Mouse (Mus musculus): ENCODE data around the gene Olfr642. TPM values are rescaled to one million over a fixed set of nuclear protein-coding genes. Genes with fewer than 3 reads are reported as not detected.

Olfr642 gene
- polyA plus RNA-seq, 1 experiment: not detected

DNA sequence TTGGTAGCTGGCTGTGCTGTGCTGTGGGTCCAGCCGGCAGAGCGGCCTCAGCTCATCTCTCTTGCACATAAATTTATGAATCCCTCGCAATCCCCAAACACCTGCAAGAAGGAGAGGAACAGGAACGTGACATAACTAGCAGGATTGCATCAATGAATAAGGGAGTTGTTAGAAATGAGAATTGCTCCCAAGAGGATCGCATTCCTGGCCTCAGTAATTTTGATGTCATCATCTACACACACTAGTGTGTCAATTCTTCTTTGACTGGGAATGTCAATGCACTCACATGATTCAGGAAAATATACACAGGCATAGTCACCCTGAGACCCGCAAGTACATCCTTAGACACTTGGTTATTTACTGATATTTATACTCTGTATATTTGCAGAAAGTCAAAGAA lies 27.0 kb downstream of the Olfr642 start, which contains the start of gene Olfr640:
Olfr640 (minus strand) TSS at position 101 of the 400 bp plus-strand sequence.
- Histone ChIP-seq H3K4me3 (ENCODE audit: control insufficient read depth, low read depth, low read length) (no peak within 1 kb of the TSS), H3K27ac (ENCODE audit: control insufficient read depth, insufficient read depth, low read depth, low read length) (no peak within 1 kb of the TSS), H3K36me3 (ENCODE audit: control insufficient read depth, insufficient read depth, low read length) (no peaks in the 10 kb centered on the region), H3K27me3 (ENCODE audit: control insufficient read depth, insufficient read depth, low read length) (no peaks in the 10 kb centered on the region), H3K4me1 (ENCODE audit: control insufficient read depth, insufficient read depth, low read length) (no peaks in the 10 kb centered on the region)
- TF ChIP-seq CTCF (IDR thresholded peaks at IDR 0.05; ENCODE audit: control insufficient read depth, insufficient read depth, insufficient replicate concordance, low read depth, low read length) (no peak), POLR2A (IDR thresholded peaks at IDR 0.05; ENCODE audit: control insufficient read depth, low read depth, low read length) (no peak)

DNA sequence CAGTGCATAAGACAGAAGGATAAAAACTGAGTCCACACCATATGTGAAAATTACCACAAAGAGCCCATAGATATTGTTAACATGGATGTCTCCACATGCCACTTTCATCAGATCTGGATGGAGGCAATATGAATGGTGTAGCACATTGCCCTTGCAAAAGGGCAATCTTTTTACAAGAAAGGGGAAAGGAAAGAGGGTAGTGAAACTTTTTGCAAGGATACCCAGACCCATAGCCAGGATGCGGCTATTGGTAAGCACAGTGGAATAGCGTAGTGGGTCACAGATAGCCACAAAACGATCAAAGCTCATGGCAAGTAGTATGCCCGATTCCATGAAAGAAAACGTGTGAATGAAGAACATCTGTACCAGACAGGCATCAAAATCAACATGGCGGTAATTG lies 30.8 kb downstream of the Olfr642 start:
- Histone ChIP-seq H3K27ac (ENCODE audit: control insufficient read depth, insufficient read depth, low read depth, low read length) (no peak overlapping the region), H3K4me3 (ENCODE audit: control insufficient read depth, low read depth, low read length) (no peak overlapping the region), H3K36me3 (ENCODE audit: control insufficient read depth, insufficient read depth, low read length) (no peaks in the 10 kb centered on the region), H3K27me3 (ENCODE audit: control insufficient read depth, insufficient read depth, low read length) (no peaks in the 10 kb centered on the region), H3K4me1 (ENCODE audit: control insufficient read depth, insufficient read depth, low read length) (no peaks in the 10 kb centered on the region)
- no peak for TF ChIP-seq CTCF (IDR thresholded peaks at IDR 0.05; ENCODE audit: control insufficient read depth, insufficient read depth, insufficient replicate concordance, low read depth, low read length)
- TF ChIP-seq POLR2A (IDR thresholded peaks at IDR 0.05; ENCODE audit: control insufficient read depth, low read depth, low read length): no peak

DNA sequence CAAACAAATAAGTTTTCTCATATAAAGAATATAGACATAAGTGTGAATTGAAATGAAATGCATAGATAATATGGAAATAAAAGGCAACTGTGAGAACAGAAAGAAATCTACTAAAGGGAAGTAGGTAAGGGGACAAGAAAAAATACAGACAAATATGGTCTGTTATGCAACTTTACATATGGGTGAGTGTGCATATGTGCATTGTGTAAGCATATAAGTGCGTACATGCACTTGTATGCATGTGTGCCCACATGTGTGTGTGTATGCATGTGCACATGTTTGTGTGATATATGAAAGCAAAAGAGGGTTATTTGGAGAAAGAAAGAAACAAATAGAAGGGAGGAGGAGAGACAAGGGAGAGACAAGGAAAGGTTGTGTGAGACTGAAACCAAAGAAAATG lies 33.5 kb downstream of the Olfr642 start:
- no peaks in the 10 kb centered on the region for H3K4me1 ChIP-seq (ENCODE audit: control insufficient read depth, insufficient read depth, low read length)

DNA sequence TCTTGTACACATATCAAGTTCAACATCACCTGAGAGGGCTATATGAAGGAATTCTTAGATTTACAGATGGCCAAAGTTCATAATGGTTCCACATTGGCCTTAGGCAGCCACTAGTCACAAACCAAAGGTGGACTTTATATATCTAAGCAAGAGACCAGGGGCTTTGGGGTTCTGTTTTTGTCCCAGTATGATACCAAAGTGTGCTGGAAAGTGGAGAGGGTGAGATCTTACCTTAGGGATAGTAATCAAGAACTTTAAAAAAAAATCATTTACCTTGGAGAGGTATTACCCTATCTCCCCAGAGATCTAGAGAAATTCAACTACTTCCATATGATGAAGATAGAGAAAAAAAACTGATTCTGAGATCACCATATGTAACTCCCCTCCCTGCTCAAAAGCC lies 35.3 kb downstream of the Olfr642 start, which contains the start of gene Olfr639:
Olfr639 (minus strand) TSS at position 101 of the 400 bp plus-strand sequence.
- no peak within 1 kb of the TSS for H3K4me3 ChIP-seq (ENCODE audit: control insufficient read depth, low read depth, low read length)
- H3K36me3 ChIP-seq (ENCODE audit: control insufficient read depth, insufficient read depth, low read length): no peaks in the 10 kb centered on the region
- TF ChIP-seq CTCF (IDR thresholded peaks at IDR 0.05; ENCODE audit: control insufficient read depth, insufficient read depth, insufficient replicate concordance, low read depth, low read length) (no peak), POLR2A (IDR thresholded peaks at IDR 0.05; ENCODE audit: control insufficient read depth, low read depth, low read length) (no peak)
- H3K4me1 ChIP-seq (ENCODE audit: control insufficient read depth, insufficient read depth, low read length): no peaks in the 10 kb centered on the region
- H3K27me3 ChIP-seq (ENCODE audit: control insufficient read depth, insufficient read depth, low read length): no peaks in the 10 kb centered on the region
- H3K27ac ChIP-seq (ENCODE audit: control insufficient read depth, insufficient read depth, low read depth, low read length): no peak within 1 kb of the TSS

More for the DNA sequence above, 33.5 kb downstream of the Olfr642 start:
- no peak for TF ChIP-seq CTCF (IDR thresholded peaks at IDR 0.05; ENCODE audit: control insufficient read depth, insufficient read depth, insufficient replicate concordance, low read depth, low read length)
- TF ChIP-seq POLR2A (IDR thresholded peaks at IDR 0.05; ENCODE audit: control insufficient read depth, low read depth, low read length): no peak
- Histone ChIP-seq H3K4me3 (ENCODE audit: control insufficient read depth, low read depth, low read length) (no peak overlapping the region), H3K27me3 (ENCODE audit: control insufficient read depth, insufficient read depth, low read length) (no peaks in the 10 kb centered on the region), H3K36me3 (ENCODE audit: control insufficient read depth, insufficient read depth, low read length) (no peaks in the 10 kb centered on the region), H3K27ac (ENCODE audit: control insufficient read depth, insufficient read depth, low read depth, low read length) (no peak overlapping the region)

DNA sequence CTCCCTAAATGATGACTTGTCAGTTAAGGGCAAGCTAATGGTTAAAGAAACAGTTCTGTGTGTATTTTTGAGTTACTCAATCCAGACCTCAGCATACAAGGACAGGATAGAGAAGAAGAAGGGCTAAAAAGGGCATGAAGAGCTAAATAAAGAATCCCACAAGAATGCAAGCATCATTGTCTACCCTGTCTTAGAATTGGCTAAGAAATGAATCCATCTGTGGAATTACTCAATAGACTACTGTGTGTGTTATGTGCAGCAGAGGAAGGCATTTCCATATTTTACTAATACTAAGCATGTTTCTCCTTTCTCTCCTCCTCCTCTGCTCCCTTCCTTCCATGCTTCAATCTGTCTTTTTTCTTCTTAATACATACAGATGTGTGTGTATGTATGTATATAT lies 53.3 kb downstream of the Olfr642 start:
- Histone ChIP-seq H3K27me3 (ENCODE audit: control insufficient read depth, insufficient read depth, low read length) (no peaks in the 10 kb centered on the region), H3K4me1 (ENCODE audit: control insufficient read depth, insufficient read depth, low read length) (no peaks in the 10 kb centered on the region), H3K36me3 (ENCODE audit: control insufficient read depth, insufficient read depth, low read length) (no peaks in the 10 kb centered on the region), H3K4me3 (ENCODE audit: control insufficient read depth, low read depth, low read length) (no peak overlapping the region), H3K27ac (ENCODE audit: control insufficient read depth, insufficient read depth, low read depth, low read length) (no peak overlapping the region)
- TF ChIP-seq CTCF (IDR thresholded peaks at IDR 0.05; ENCODE audit: control insufficient read depth, insufficient read depth, insufficient replicate concordance, low read depth, low read length): no peak
- no peak for TF ChIP-seq POLR2A (IDR thresholded peaks at IDR 0.05; ENCODE audit: control insufficient read depth, low read depth, low read length)

DNA sequence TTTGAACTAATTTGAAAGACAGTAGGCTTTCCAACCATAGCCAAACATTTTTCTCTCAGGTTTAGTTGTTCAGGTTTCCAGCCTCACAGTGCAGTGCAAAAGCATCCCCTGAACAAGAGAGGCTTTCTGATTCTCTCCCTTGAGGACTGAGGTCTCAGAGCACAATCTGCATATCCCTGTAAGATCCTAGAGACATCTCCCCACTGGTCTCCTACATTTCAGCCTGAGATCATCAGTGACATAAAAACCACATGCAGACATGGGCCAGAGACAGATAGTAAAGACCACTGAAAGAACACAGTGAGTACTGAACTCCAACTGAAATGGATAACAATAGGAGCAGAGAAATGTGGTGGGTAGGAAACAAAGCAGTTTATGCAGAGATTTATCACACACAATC lies 54.0 kb downstream of the Olfr642 start, which contains the start of gene Olfr638:
Olfr638 (plus strand) TSS at position 301 of the 400 bp plus-strand sequence.
- Histone ChIP-seq H3K4me1 (ENCODE audit: control insufficient read depth, insufficient read depth, low read length) (no peaks in the 10 kb centered on the region), H3K27ac (ENCODE audit: control insufficient read depth, insufficient read depth, low read depth, low read length) (no peak within 1 kb of the TSS), H3K36me3 (ENCODE audit: control insufficient read depth, insufficient read depth, low read length) (no peaks in the 10 kb centered on the region), H3K27me3 (ENCODE audit: control insufficient read depth, insufficient read depth, low read length) (no peaks in the 10 kb centered on the region), H3K4me3 (ENCODE audit: control insufficient read depth, low read depth, low read length) (no peak within 1 kb of the TSS)
- no peak for TF ChIP-seq CTCF (IDR thresholded peaks at IDR 0.05; ENCODE audit: control insufficient read depth, insufficient read depth, insufficient replicate concordance, low read depth, low read length)
- TF ChIP-seq POLR2A (IDR thresholded peaks at IDR 0.05; ENCODE audit: control insufficient read depth, low read depth, low read length): no peak

Other genes starting within 250 kb of the Olfr642 start
- gene Hbb-bt, start 238.7 kb downstream of the Olfr642 start, polyA plus RNA-seq (2012; rRNA removed): 8.1 and 11.1 TPM in 2 replicates
- gene Hbb-bs, start 224.6 kb downstream of the Olfr642 start, polyA plus RNA-seq (2012; rRNA removed): 78.9 and 88.8 TPM in 2 replicates
- not detected in 2 replicates for gene Hbb-bh2, start 212.1 kb downstream of the Olfr642 start, polyA plus RNA-seq (2012; rRNA removed)
- not detected in 2 replicates for gene Hbb-bh1, start 209.5 kb downstream of the Olfr642 start, polyA plus RNA-seq (2012; rRNA removed)
- gene Hbb-y, start 199.4 kb downstream of the Olfr642 start, polyA plus RNA-seq (2012; rRNA removed): 0.19 and 0.26 TPM in 2 replicates
- not detected in 2 replicates for gene Olfr66, start 166.4 kb downstream of the Olfr642 start, polyA plus RNA-seq (2012; rRNA removed)
- gene Olfr64, start 158.2 kb downstream of the Olfr642 start, polyA plus RNA-seq (2012; rRNA removed): not detected in 2 replicates
- gene Olfr65, start 149.2 kb downstream of the Olfr642 start, polyA plus RNA-seq (2012; rRNA removed): not detected in 2 replicates
- not detected in 2 replicates for gene Olfr631, start 123.8 kb downstream of the Olfr642 start, polyA plus RNA-seq (2012; rRNA removed)
- not detected in 2 replicates for gene Olfr632, start 118.3 kb downstream of the Olfr642 start, polyA plus RNA-seq (2012; rRNA removed)
- not detected in 2 replicates for gene Olfr633, start 108.2 kb downstream of the Olfr642 start, polyA plus RNA-seq (2012; rRNA removed)
- not detected in 2 replicates for gene Olfr635, start 81.5 kb downstream of the Olfr642 start, polyA plus RNA-seq (2012; rRNA removed)
- gene Olfr638, start 53.9 kb downstream of the Olfr642 start, polyA plus RNA-seq (2012; rRNA removed): not detected in 2 replicates
- not detected in 2 replicates for gene Olfr639, start 35.4 kb downstream of the Olfr642 start, polyA plus RNA-seq (2012; rRNA removed)
- gene Olfr640, start 27.1 kb downstream of the Olfr642 start, polyA plus RNA-seq (2012; rRNA removed): 0.07 TPM in 1 of 2 replicates, not detected in the other
- gene Olfr641, start 17.2 kb downstream of the Olfr642 start, polyA plus RNA-seq (2012; rRNA removed): 0.15 TPM in 1 of 2 replicates, not detected in the other
- gene 4930516K23Rik, start 8.8 kb upstream of the Olfr642 start, polyA plus RNA-seq (2012; rRNA removed): 0.80 and 0.89 TPM in 2 replicates
- gene Olfr644, start 19.2 kb upstream of the Olfr642 start, polyA plus RNA-seq (2012; rRNA removed): 0.12 TPM in 1 of 2 replicates, not detected in the other
- 0.02 TPM in 1 of 2 replicates, not detected in the other for gene Olfr645, start 32.8 kb upstream of the Olfr642 start, polyA plus RNA-seq (2012; rRNA removed)
- not detected in 2 replicates for gene Olfr646, start 52.2 kb upstream of the Olfr642 start, polyA plus RNA-seq (2012; rRNA removed)
- 101 and 104 TPM in 2 replicates for gene Ubqln5, start 77.2 kb upstream of the Olfr642 start, polyA plus RNA-seq (2012; rRNA removed)
- 0.17 and 0.51 TPM in 2 replicates for gene Olfr643, start 84.7 kb upstream of the Olfr642 start, polyA plus RNA-seq (2012; rRNA removed)
- gene Ubqln3, start 90.6 kb upstream of the Olfr642 start, polyA plus RNA-seq (2012; rRNA removed): 434 and 492 TPM in 2 replicates
- 257 and 316 TPM in 2 replicates for gene Ubqlnl, start 97.9 kb upstream of the Olfr642 start, polyA plus RNA-seq (2012; rRNA removed)
- not detected in 2 replicates for gene Olfm5, start 112.2 kb upstream of the Olfr642 start, polyA plus RNA-seq (2012; rRNA removed)
- gene Olfr648, start 130.7 kb upstream of the Olfr642 start, polyA plus RNA-seq (2012; rRNA removed): 0.07 and 0.09 TPM in 2 replicates
- gene Olfr649, start 143.3 kb upstream of the Olfr642 start, polyA plus RNA-seq (2012; rRNA removed): not detected in 2 replicates
- 1.9 and 2.4 TPM in 2 replicates for gene Trim6, start 166.1 kb upstream of the Olfr642 start, polyA plus RNA-seq (2012; rRNA removed)
- gene Trim34a, start 191.8 kb upstream of the Olfr642 start, polyA plus RNA-seq (2012; rRNA removed): 1.0 and 1.2 TPM in 2 replicates
- gene Trim5, start 235.4 kb upstream of the Olfr642 start, polyA plus RNA-seq (2012; rRNA removed): 0.11 and 0.16 TPM in 2 replicates

Data from testis, adult 2 months (tissue).